Mouse (Mus musculus) CH12.LX (cell line): ENCODE measurements around the gene Ndufs2.

ENCODE experiments used
- CTCF ChIP-seq, 2 experiments: IDR thresholded peaks in 1 of 2; conservative IDR thresholded peaks in 1 of 2; 2 replicates each; pipeline ENCODE4 v1.5.1; 2011 to 2012; ENCODE audit warnings: low read depth in 2 of 2, low read length in 2 of 2, improper control_type of control experiment in 1 of 2, inconsistent platforms in 1 of 2, mild to moderate bottlenecking in 1 of 2, moderate library complexity in 1 of 2
- PAX5 ChIP-seq: IDR thresholded peaks from 2 replicates; pipeline ENCODE4 v1.6.1; 2012; ENCODE audit warnings: low read length, inconsistent platforms, mixed read lengths
- POLR2A ChIP-seq: IDR thresholded peaks from 2 replicates; pipeline ENCODE4 v1.6.1; 2011; ENCODE audit warnings: low read depth, mild to moderate bottlenecking, improper control_type of control experiment, low read length

DNA sequence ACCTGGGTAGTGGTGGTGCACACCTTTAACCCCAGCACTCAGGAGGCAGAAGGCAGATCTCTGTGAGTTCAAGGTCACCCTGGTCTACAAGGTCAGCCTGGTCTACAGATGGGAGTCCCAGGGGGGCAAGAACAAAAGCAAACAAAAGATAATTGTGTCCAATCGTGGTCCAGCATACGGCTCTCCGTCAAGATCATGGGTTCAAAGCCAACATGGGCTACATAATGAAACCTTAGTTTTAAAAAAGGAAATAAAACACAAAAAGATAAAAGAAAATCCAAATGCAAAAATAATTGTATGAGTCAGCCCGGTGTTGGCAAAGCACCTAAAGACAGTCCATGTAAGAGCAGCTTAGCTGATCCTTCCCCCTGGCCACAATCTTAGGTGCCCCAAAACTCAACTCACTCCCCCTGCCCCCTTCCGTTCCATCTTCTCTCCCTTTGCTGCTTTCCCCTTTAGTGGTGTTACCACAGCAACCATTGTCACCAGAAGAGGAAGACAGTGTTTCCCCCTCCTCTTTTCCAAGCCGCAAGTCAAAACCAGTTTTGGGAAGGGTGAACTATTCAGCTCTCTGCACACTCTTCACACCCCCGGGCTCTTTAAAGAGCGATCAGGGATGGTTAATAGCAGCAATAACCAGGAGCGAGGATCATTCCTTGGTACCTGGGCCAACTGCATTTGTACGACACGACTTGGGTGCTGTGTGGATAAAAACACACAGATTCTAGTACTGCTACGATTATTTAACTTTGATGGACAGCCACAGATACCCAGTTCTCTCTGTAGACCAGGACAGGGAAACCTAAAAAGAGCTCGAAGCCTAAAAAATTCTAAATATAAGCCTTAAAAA, 63.1 kb downstream of the Ndufs2 start:
- TF ChIP-seq CTCF (conservative IDR thresholded peaks at IDR 0.05 in 1 of 2, IDR thresholded peaks at IDR 0.05 in 1 of 2; ENCODE audit: low read depth in 2 of 2, low read length in 2 of 2): no peak
- TF ChIP-seq PAX5: no peak
- no peak for TF ChIP-seq POLR2A
